In the genomic region with DNA sequence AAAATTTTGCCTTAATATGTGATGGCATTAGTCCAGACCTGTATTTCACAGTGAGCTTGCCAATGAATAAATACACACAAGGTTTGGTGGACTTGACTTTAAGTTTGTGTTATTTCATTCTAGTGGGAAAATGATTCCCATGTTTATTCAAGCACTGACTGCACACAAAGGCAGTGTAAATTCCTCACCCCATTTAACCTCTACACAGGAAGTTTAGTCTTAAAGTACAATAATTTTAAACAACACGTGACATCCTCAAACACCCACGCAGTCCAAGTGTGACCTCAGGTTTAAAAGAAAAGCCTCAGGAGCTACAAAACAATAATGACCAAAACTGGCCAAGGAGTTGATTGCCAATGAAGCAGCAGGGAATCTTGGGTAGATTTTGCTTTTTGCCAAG, we compare ENCODE assay signal across 18 mouse cellular contexts.
DNase-seq lines count a peak whose midpoint lies in the region; ATAC-seq and TF ChIP-seq lines count a peak whose summit lies in the region.
"Had no signal": no experiment of that assay in that cellular context is flagged by ENCODE, and none has a peak within 500 bp of the region (broad histone marks: within the 10 kb centered on the region; RNA-seq: fewer than 3 reads in every experiment).

No protein-coding gene starts in this region.

- no peak overlapping the region for H3K9ac ChIP-seq in heart, adult 2 months (ENCODE audit: low read depth, low read length)
- no peak overlapping the region for H3K9ac ChIP-seq in heart, embryonic 12.5 days
- H3K9ac ChIP-seq in kidney, postnatal 0 days (ENCODE audit: low read depth, low read length) = no peak overlapping the region
- H3K9ac ChIP-seq: forebrain, postnatal 0 days; hindbrain, embryonic 13.5 days; intestine, embryonic 15.5 days had no signal

- no peaks in the 10 kb centered on the region; the same call in 1 of the 2 replicates for H3K9me3 ChIP-seq in heart, embryonic 12.5 days (replicated peaks)
- H3K9me3 ChIP-seq in kidney, postnatal 0 days (replicated peaks; ENCODE audit: low read length) = 0 out of 2 replicates have a peak, but pooled peaks cover 9% of the 10 kb centered on the region
- H3K9me3 ChIP-seq: hindbrain, embryonic 13.5 days; intestine, embryonic 15.5 days had no signal

- TF ChIP-seq EP300 in heart, adult 2 months (IDR thresholded peaks at IDR 0.05; ENCODE audit: insufficient read depth, low read depth, low read length) = no peak

- no peak for TF ChIP-seq CTCF in heart, adult 2 months (IDR thresholded peaks at IDR 0.05)
- no peak for TF ChIP-seq CTCF in kidney, postnatal 0 days (IDR thresholded peaks at IDR 0.05; ENCODE audit: low read depth)

- H3K4me3 ChIP-seq in heart, adult 2 months = no peak overlapping the region
- H3K4me3 ChIP-seq in heart, embryonic 12.5 days = no peak overlapping the region
- no peak overlapping the region for H3K4me3 ChIP-seq in kidney, postnatal 0 days (replicated peaks; ENCODE audit: low read depth, low read length)
- no peak overlapping the region for H3K4me3 ChIP-seq in myocyte
- H3K4me3 ChIP-seq: gastrocnemius, adult 2 months; hindbrain, embryonic 13.5 days; intestine, embryonic 15.5 days had no signal

- no peak overlapping the region for H3ac ChIP-seq in myocyte (ENCODE audit: control insufficient read depth, insufficient read length)

- intact Hi-C loops in heart, adult 2 months (cut with DNase I) = no loop called here

- H3K4me1 ChIP-seq in heart, adult 2 months (ENCODE audit: control insufficient read depth, insufficient read depth, low read length) = no peaks in the 10 kb centered on the region
- H3K4me1 ChIP-seq in heart, embryonic 12.5 days (replicated peaks) = no peaks in the 10 kb centered on the region
- H3K4me1 ChIP-seq in kidney, postnatal 0 days (replicated peaks; ENCODE audit: insufficient read depth, low read length) = no peaks in the 10 kb centered on the region
- H3K4me1 ChIP-seq: hindbrain, embryonic 13.5 days; intestine, embryonic 15.5 days had no signal

- peak overlapping the region; percentile 24 for H3K27ac ChIP-seq in heart, adult 2 months
- H3K27ac ChIP-seq in heart, embryonic 12.5 days (ENCODE audit: poor library complexity, severe bottlenecking) = no peak overlapping the region
- H3K27ac ChIP-seq in kidney, postnatal 0 days = no peak overlapping the region
- H3K27ac ChIP-seq: gastrocnemius, adult 2 months; hindbrain, embryonic 13.5 days; intestine, embryonic 15.5 days; macrophage had no signal

- no peak for TF ChIP-seq POLR2A in heart, adult 2 months (IDR thresholded peaks at IDR 0.05; ENCODE audit: insufficient read depth, low read depth, low read length)
- TF ChIP-seq POLR2A in myocyte (IDR thresholded peaks at IDR 0.05; ENCODE audit: insufficient read length, low read depth) = no peak

- no peaks in the 10 kb centered on the region for H3K27me3 ChIP-seq in heart, adult 2 months (ENCODE audit: control insufficient read depth, insufficient read depth, low read length)
- H3K27me3 ChIP-seq in heart, embryonic 12.5 days (replicated peaks) = no peaks in the 10 kb centered on the region
- no peaks in the 10 kb centered on the region for H3K27me3 ChIP-seq in kidney, postnatal 0 days (ENCODE audit: insufficient read depth, low read length)
- H3K27me3 ChIP-seq in myocyte (ENCODE audit: control insufficient read depth, insufficient read depth, insufficient read length) = no peaks in the 10 kb centered on the region
- H3K27me3 ChIP-seq: hindbrain, embryonic 13.5 days; intestine, embryonic 15.5 days had no signal

- H3K4me2 ChIP-seq in heart, embryonic 12.5 days = no peak overlapping the region
- H3K4me2 ChIP-seq in kidney, postnatal 0 days (ENCODE audit: low read length) = no peak overlapping the region
- no peak overlapping the region for H3K4me2 ChIP-seq in myocyte (ENCODE audit: low read depth)
- H3K4me2 ChIP-seq: heart, embryonic 11.5 days; hindbrain, embryonic 13.5 days; intestine, embryonic 15.5 days had no signal

- DNase-seq in heart, adult 2 months = peak in 1 of 2 experiments; percentile 6
- peak; percentile 75 for DNase-seq in kidney, postnatal 0 days (ENCODE audit: low spot score)
- DNase-seq in kidney, postnatal 36 days = no peak
- DNase-seq in fibroblast of lung, adult 2 months (ENCODE audit: low read depth) = peak; percentile 25
- no peak for DNase-seq in left cerebral cortex, adult 8-10 months (ENCODE audit: low spot score in 2 of 2)
- DNase-seq: adrenal gland, adult 8-10 months; cerebellum, adult 2 months; forebrain, postnatal 0 days; gastrocnemius, adult 2 months; liver; thymus, postnatal 14 days had no signal

- no peak for ATAC-seq in heart, embryonic 12.5 days (ENCODE audit: insufficient number of reproducible peaks, low FRiP score)
- no peak for ATAC-seq in kidney, postnatal 0 days (replicated peaks; ENCODE audit: low FRiP score, low read depth)
- ATAC-seq: forebrain, postnatal 0 days; intestine, embryonic 15.5 days; midbrain, embryonic 16.5 days had no signal

- H3K36me3 ChIP-seq in heart, adult 2 months (ENCODE audit: control insufficient read depth, insufficient read depth, low read length) = no peaks in the 10 kb centered on the region
- H3K36me3 ChIP-seq in heart, embryonic 12.5 days = no peaks in the 10 kb centered on the region
- H3K36me3 ChIP-seq in kidney, postnatal 0 days (ENCODE audit: insufficient read depth, low read length) = no peaks in the 10 kb centered on the region
- H3K36me3 ChIP-seq in myocyte (ENCODE audit: control insufficient read depth, insufficient read depth) = no peaks in the 10 kb centered on the region
- H3K36me3 ChIP-seq: hindbrain, embryonic 13.5 days; intestine, embryonic 15.5 days had no signal

- no peaks in the 10 kb centered on the region for H3K79me2 ChIP-seq in heart, adult 2 months (replicated peaks; ENCODE audit: control insufficient read depth, insufficient read depth, low read length)
- no peaks in the 10 kb centered on the region for H3K79me2 ChIP-seq in myocyte (ENCODE audit: control insufficient read depth, insufficient read depth)

- 30% methylated on average over 2 of the region's 2 CpGs for WGBS in heart, adult 2 months
- WGBS in heart, embryonic 12.5 days = 53% methylated on average over 2 of the region's 2 CpGs
- WGBS in kidney, postnatal 0 days = 5% methylated on average over 2 of the region's 2 CpGs

TF ChIP-seq in myocyte, 11 proteins besides CTCF, POLR2A, EP300 and RAD21:
- TF ChIP-seq USF1 (IDR thresholded peaks at IDR 0.05; ENCODE audit: low read depth) (peak; percentile 55), MYOD1 (IDR thresholded peaks at IDR 0.05; ENCODE audit: control insufficient read depth in 1 of 3, insufficient read length in 2 of 3, low read depth in 2 of 3) (no peak)

Comparison
In these comparisons a context has a peak if more than half of its experiments do, and no peak if none do; other contexts are left out.
1. DNase-seq: peak in kidney, postnatal 0 days (single experiment) and fibroblast of lung, adult 2 months (single experiment); none in kidney, postnatal 36 days (0 of 2) and left cerebral cortex, adult 8-10 months (0 of 2).